Mouse (Mus musculus) heart, embryonic 13.5 days (tissue): ENCODE measurements around the gene Olfr70. TPM values are rescaled to one million over a fixed set of nuclear protein-coding genes. Genes with fewer than 3 reads are reported as not detected.

Experiments
- ATAC-seq: fragments of 200-750 bp; cut with Nextera tagmentation; 2 replicates; pipeline ENCODE4 v1.8.0; 2017; ENCODE audit warnings: moderate TSS enrichment; ENCODE audit not compliant: insufficient number of reproducible peaks, low FRiP score, low TSS enrichment; ENCODE audit errors: extremely low read depth
- H3K27ac ChIP-seq: fragments of 300-500 bp; sonication (generic); replicated peaks from 2 replicates; pipeline ENCODE4 v1.5.1; 2015; ENCODE audit warnings: moderate library complexity, mild to moderate bottlenecking, inconsistent platforms
- H3K27me3 ChIP-seq: fragments of 300-500 bp; sonication (generic); replicated peaks from 2 replicates; pipeline ENCODE4 v1.6.1; 2015; ENCODE audit warnings: mild to moderate bottlenecking, inconsistent platforms
- H3K36me3 ChIP-seq: fragments of 300-500 bp; sonication (generic); 2 replicates; pipeline ENCODE4 v1.6.1; 2015; ENCODE audit warnings: mild to moderate bottlenecking, inconsistent platforms
- H3K4me1 ChIP-seq: fragments of 300-500 bp; sonication (generic); 2 replicates; pipeline ENCODE4 v1.6.1; 2015; ENCODE audit warnings: inconsistent platforms
- H3K4me2 ChIP-seq: fragments of 300-500 bp; sonication (generic); 2 replicates; pipeline ENCODE4 v1.6.1; 2015; ENCODE audit warnings: inconsistent platforms, mild to moderate bottlenecking, moderate library complexity
- H3K4me3 ChIP-seq: fragments of 300-500 bp; sonication (generic); 2 replicates; pipeline ENCODE4 v1.5.1; 2015; ENCODE audit warnings: moderate library complexity, mild to moderate bottlenecking, inconsistent platforms
- H3K9ac ChIP-seq: fragments of 300-500 bp; sonication (generic); 2 replicates; pipeline ENCODE4 v1.6.1; 2015; ENCODE audit warnings: inconsistent platforms, mild to moderate bottlenecking, moderate library complexity
- H3K9me3 ChIP-seq: fragments of 300-500 bp; sonication (generic); 2 replicates; pipeline ENCODE4 v1.6.1; 2016; ENCODE audit warnings: inconsistent platforms
- WGBS: fragments of 180-500 bp; shearing (Covaris S2); methylation state at CpG from one replicate; pipeline ENCODE4 v1.1.7; 2015; ENCODE audit warnings: mixed read lengths; 5-methylcytosine and 5-hydroxymethylcytosine counted together
- polyA plus RNA-seq: library from polyadenylated mRNA; unstranded; fragments of >200 nt; fragmentation: Nextera tagmentation; extraction: Ambion mirVana; gene quantifications from 2 replicates; pipeline ENCODE4 v1.2.1, GENCODE M21; 2015

Olfr70 gene
- not detected in 2 replicates for polyA plus RNA-seq

GRCm38 (mm10) chr4:43700707-43701106 is at the start of gene Olfr70:
TSS of gene Olfr70 (minus strand) at chr4:43700807.
- H3K27ac ChIP-seq, result no peak within 1 kb of the TSS
- H3K4me2 ChIP-seq, result no peak within 1 kb of the TSS
- H3K4me1 ChIP-seq, result peaks cover 8% of the 10 kb centered on the region
- no peaks in the 10 kb centered on the region; the same call in 1 of the 2 replicates for H3K27me3 ChIP-seq
- H3K9me3 ChIP-seq, result no peaks in the 10 kb centered on the region
- H3K36me3 ChIP-seq, result no peaks in the 10 kb centered on the region
- H3K4me3 ChIP-seq, result no peak within 1 kb of the TSS
- no peak within 1 kb of the TSS for H3K9ac ChIP-seq
- no peak for ATAC-seq
- WGBS, result 77% methylated on average over 6 of the region's 6 CpGs

GRCm38 (mm10) chr4:43745187-43745586 is 44.6 kb upstream of the Olfr70 start:
- no peak overlapping the region for H3K4me3 ChIP-seq
- H3K4me1 ChIP-seq, result peaks cover 7% of the 10 kb centered on the region
- no peak overlapping the region for H3K4me2 ChIP-seq
- no peaks in the 10 kb centered on the region for H3K36me3 ChIP-seq
- no peaks in the 10 kb centered on the region for H3K9me3 ChIP-seq
- 12% methylated on average over 6 of the region's 6 CpGs for WGBS
- no peaks in the 10 kb centered on the region for H3K27me3 ChIP-seq
- ATAC-seq, result no peak
- no peak overlapping the region for H3K9ac ChIP-seq
- H3K27ac ChIP-seq, result no peak overlapping the region

GRCm38 (mm10) chr4:43743099-43743498 is 42.5 kb upstream of the Olfr70 start:
- Histone ChIP-seq H3K4me1 (peaks cover 7% of the 10 kb centered on the region), H3K27ac (no peak overlapping the region), H3K9ac (0 out of 2 replicates have a peak overlapping the region, but pooled peaks have one; percentile 16), H3K9me3 (no peaks in the 10 kb centered on the region), H3K36me3 (no peaks in the 10 kb centered on the region), H3K27me3 (no peaks in the 10 kb centered on the region), H3K4me3 (no peak overlapping the region), H3K4me2 (no peak overlapping the region)
- ATAC-seq, result no peak
- WGBS, result 3% methylated on average over 1 of the region's 1 CpGs

- WGBS, result 41% methylated on average over 4 of the region's 4 CpGs
- no peak overlapping the region for H3K4me2 ChIP-seq
- ATAC-seq, result no peak
These were observed 42.0 kb upstream of the Olfr70 start for GRCm38 (mm10) chr4:43742637-43743036.

GRCm38 (mm10) chr4:43741526-43741925 is 40.9 kb upstream of the Olfr70 start:
- Histone ChIP-seq H3K9ac (no peak overlapping the region), H3K27ac (no peak overlapping the region), H3K4me3 (no peak overlapping the region), H3K4me1 (no peaks in the 10 kb centered on the region), H3K9me3 (no peaks in the 10 kb centered on the region), H3K36me3 (no peaks in the 10 kb centered on the region), H3K27me3 (no peaks in the 10 kb centered on the region), H3K4me2 (no peak overlapping the region)
- no peak for ATAC-seq
- WGBS, result 64% methylated on average over 5 of the region's 5 CpGs

More at GRCm38 (mm10) chr4:43742637-43743036, 42.0 kb upstream of the Olfr70 start:
- no peaks in the 10 kb centered on the region for H3K9me3 ChIP-seq
- no peaks in the 10 kb centered on the region for H3K27me3 ChIP-seq
- H3K4me1 ChIP-seq, result peaks cover 7% of the 10 kb centered on the region
- no peaks in the 10 kb centered on the region for H3K36me3 ChIP-seq
- H3K9ac ChIP-seq, result no peak overlapping the region
- H3K27ac ChIP-seq, result no peak overlapping the region
- no peak overlapping the region for H3K4me3 ChIP-seq

GRCm38 (mm10) chr4:43738989-43739674 is 38.5 kb upstream of the Olfr70 start:
- Histone ChIP-seq H3K9me3 (no peaks in the 10 kb centered on the region), H3K4me2 (no peak overlapping the region), H3K27me3 (no peaks in the 10 kb centered on the region), H3K27ac (no peak overlapping the region), H3K4me3 (no peak overlapping the region), H3K36me3 (no peaks in the 10 kb centered on the region), H3K4me1 (no peaks in the 10 kb centered on the region), H3K9ac (no peak overlapping the region)
- no peak for ATAC-seq
- 52% methylated on average over 8 of the region's 8 CpGs for WGBS

GRCm38 (mm10) chr4:43737144-43737543 is 36.5 kb upstream of the Olfr70 start:
- 64% methylated on average over 6 of the region's 6 CpGs for WGBS
- Histone ChIP-seq H3K36me3 (no peaks in the 10 kb centered on the region), H3K4me2 (no peak overlapping the region), H3K27ac (no peak overlapping the region), H3K4me1 (peaks cover 16% of the 10 kb centered on the region), H3K9me3 (no peaks in the 10 kb centered on the region), H3K9ac (no peak overlapping the region), H3K27me3 (no peaks in the 10 kb centered on the region), H3K4me3 (no peak overlapping the region)
- ATAC-seq, result no peak

- Histone ChIP-seq H3K4me3 (no peak overlapping the region), H3K9me3 (no peaks in the 10 kb centered on the region), H3K27ac (no peak overlapping the region), H3K9ac (no peak overlapping the region), H3K27me3 (no peaks in the 10 kb centered on the region), H3K36me3 (no peaks in the 10 kb centered on the region), H3K4me2 (no peak overlapping the region), H3K4me1 (peaks cover 55% of the 10 kb centered on the region)
- no peak for ATAC-seq
- 60% methylated on average over 5 of the region's 5 CpGs for whole genome bisulfite sequencing
These were observed 32.6 kb upstream of the Olfr70 start for GRCm38 (mm10) chr4:43733186-43733585.

- ATAC-seq, result no peak
- Histone ChIP-seq H3K4me1 (peaks cover 66% of the 10 kb centered on the region), H3K9me3 (no peaks in the 10 kb centered on the region), H3K27ac (no peak overlapping the region), H3K4me2 (no peak overlapping the region), H3K36me3 (no peaks in the 10 kb centered on the region), H3K4me3 (no peak overlapping the region), H3K9ac (peak overlapping the region; percentile 56), H3K27me3 (no peaks in the 10 kb centered on the region)
- WGBS, result 27% methylated on average over 1 of the region's 1 CpGs
These were observed 31.6 kb upstream of the Olfr70 start for GRCm38 (mm10) chr4:43732171-43732570.

- H3K27ac ChIP-seq, result peak overlapping the region; percentile 85
- H3K9me3 ChIP-seq, result no peaks in the 10 kb centered on the region
- no peak overlapping the region for H3K9ac ChIP-seq
- no peak overlapping the region for H3K4me3 ChIP-seq
- no peaks in the 10 kb centered on the region for H3K36me3 ChIP-seq
- H3K27me3 ChIP-seq, result no peaks in the 10 kb centered on the region
- 51% methylated on average over 21 of the region's 21 CpGs for WGBS
- no peak for ATAC-seq
- peaks cover 79% of the 10 kb centered on the region for H3K4me1 ChIP-seq
- H3K4me2 ChIP-seq, result peak overlapping the region; percentile 20; the same call in 1 of the 2 replicates
These were observed 30.2 kb upstream of the Olfr70 start for GRCm38 (mm10) chr4:43730750-43731297.

- WGBS, result 25% methylated on average over 14 of the region's 14 CpGs
- no peak for ATAC-seq
- no peak within 1 kb of the TSS for H3K4me3 ChIP-seq
- H3K9ac ChIP-seq, result peak within 1 kb of the TSS; percentile 41; the same call in 1 of the 2 replicates
- H3K4me1 ChIP-seq, result peaks cover 79% of the 10 kb centered on the region
- no peaks in the 10 kb centered on the region for H3K36me3 ChIP-seq
- peak within 1 kb of the TSS; percentile 85 for H3K27ac ChIP-seq
- no peaks in the 10 kb centered on the region for H3K9me3 ChIP-seq
- peak within 1 kb of the TSS; percentile 23 for H3K4me2 ChIP-seq
- no peaks in the 10 kb centered on the region for H3K27me3 ChIP-seq
These were observed 29.4 kb upstream of the Olfr70 start, which contains the start of gene Spaar for GRCm38 (mm10) chr4:43729794-43730550. TSS of gene Spaar (plus strand) at chr4:43730034.
